ENCODE assay signal across 8 mouse cellular contexts in genomic region chr5:118343444-118344320, GRCm38 (mm10).
A peak's percentile ranks its signal among the peaks of the same experiment; 100 is the strongest.
DNase-seq lines count a peak whose midpoint lies in the region; ATAC-seq and TF ChIP-seq lines count a peak whose summit lies in the region.
"Had no signal": no experiment of that assay in that cellular context is flagged by ENCODE, and none has a peak within 500 bp of the region (broad histone marks: within the 10 kb centered on the region; RNA-seq: fewer than 3 reads in every experiment).

No protein-coding gene starts in this region.

- no peak for DNase-seq in hindbrain, embryonic 14.5 days (ENCODE audit: low spot score)
- peak; percentile 83 for DNase-seq in brain, adult 2 months (ENCODE audit: low read depth, low spot score)
- peak; percentile 43 to 53 for DNase-seq in cerebellum, postnatal 14 days
- no peak for DNase-seq in hindbrain, postnatal 0 days (ENCODE audit: low spot score)
- DNase-seq in thymus, adult 18-20 months = no peak
- DNase-seq in gastrocnemius, postnatal 10 days = no peak

- ATAC-seq in hindbrain, embryonic 12.5 days (ENCODE audit: low FRiP score) = no peak
- ATAC-seq in hindbrain, embryonic 14.5 days (ENCODE audit: low FRiP score) = no peak
- 0 out of 2 replicates have a peak, but pooled peaks have one; percentile 29 for ATAC-seq in hindbrain, postnatal 0 days

- 14% methylated on average over 19 of the region's 19 CpGs for WGBS in hindbrain, embryonic 12.5 days
- WGBS in hindbrain, embryonic 14.5 days = 15% methylated on average over 19 of the region's 19 CpGs
- 18% methylated on average over 19 of the region's 19 CpGs for WGBS in hindbrain, postnatal 0 days

- peaks cover 15% of the 10 kb centered on the region for H3K4me1 ChIP-seq in hindbrain, embryonic 12.5 days
- H3K4me1 ChIP-seq in hindbrain, embryonic 14.5 days (replicated peaks; ENCODE audit: control insufficient read depth, insufficient read depth, low read length) = peaks cover 13% of the 10 kb centered on the region
- H3K4me1 ChIP-seq in hindbrain, postnatal 0 days (ENCODE audit: insufficient read depth, low read length) = peaks cover 6% of the 10 kb centered on the region; the same call in 1 of the 2 replicates

- peak overlapping the region; percentile 22; the same call in 1 of the 2 replicates for H3K4me2 ChIP-seq in hindbrain, embryonic 12.5 days (replicated peaks)
- H3K4me2 ChIP-seq in hindbrain, embryonic 14.5 days (replicated peaks) = no peak overlapping the region
- no peak overlapping the region for H3K4me2 ChIP-seq in hindbrain, postnatal 0 days (ENCODE audit: low read depth, low read length)
- H3K4me2 ChIP-seq: stomach, embryonic 15.5 days had no signal

- H3K4me3 ChIP-seq in hindbrain, embryonic 12.5 days = no peak overlapping the region
- H3K4me3 ChIP-seq in hindbrain, embryonic 14.5 days (replicated peaks; ENCODE audit: low read length) = no peak overlapping the region
- no peak overlapping the region for H3K4me3 ChIP-seq in hindbrain, postnatal 0 days (ENCODE audit: low read length)
- H3K4me3 ChIP-seq: stomach, embryonic 15.5 days had no signal

- peak overlapping the region; percentile 29; the same call in 1 of the 2 replicates for H3K9ac ChIP-seq in hindbrain, embryonic 12.5 days
- H3K9ac ChIP-seq in hindbrain, embryonic 14.5 days = no peak overlapping the region; the same call in 1 of the 2 replicates
- H3K9ac ChIP-seq in hindbrain, postnatal 0 days (replicated peaks; ENCODE audit: low read length) = no peak overlapping the region
- H3K9ac ChIP-seq: stomach, embryonic 15.5 days had no signal

- H3K36me3 ChIP-seq in hindbrain, embryonic 12.5 days = no peaks in the 10 kb centered on the region
- H3K36me3 ChIP-seq in hindbrain, embryonic 14.5 days (replicated peaks; ENCODE audit: control insufficient read depth, insufficient read depth) = no peaks in the 10 kb centered on the region
- no peaks in the 10 kb centered on the region for H3K36me3 ChIP-seq in hindbrain, postnatal 0 days (ENCODE audit: insufficient read depth, low read length)
- H3K36me3 ChIP-seq: stomach, embryonic 15.5 days had no signal

- 0 out of 2 replicates have a peak, but pooled peaks have one; percentile 6 for TF ChIP-seq CTCF in hindbrain, postnatal 0 days (IDR thresholded peaks at IDR 0.05; ENCODE audit: low read depth)

- no peak overlapping the region; the same call in 1 of the 2 replicates for H3K27ac ChIP-seq in hindbrain, embryonic 12.5 days
- no peak overlapping the region for H3K27ac ChIP-seq in hindbrain, embryonic 14.5 days
- no peak overlapping the region for H3K27ac ChIP-seq in hindbrain, postnatal 0 days
- H3K27ac ChIP-seq: stomach, embryonic 15.5 days had no signal

- H3K9me3 ChIP-seq in hindbrain, embryonic 12.5 days (replicated peaks) = no peaks in the 10 kb centered on the region
- no peaks in the 10 kb centered on the region for H3K9me3 ChIP-seq in hindbrain, embryonic 14.5 days (ENCODE audit: control insufficient read depth, low read length)
- H3K9me3 ChIP-seq in hindbrain, postnatal 0 days (ENCODE audit: low read length) = no peaks in the 10 kb centered on the region
- H3K9me3 ChIP-seq: stomach, embryonic 15.5 days had no signal

- H3K27me3 ChIP-seq in hindbrain, embryonic 12.5 days = 0 out of 2 replicates have a peak, but pooled peaks cover 8% of the 10 kb centered on the region
- H3K27me3 ChIP-seq in hindbrain, embryonic 14.5 days (ENCODE audit: control insufficient read depth, insufficient read depth, low read length) = no peaks in the 10 kb centered on the region
- H3K27me3 ChIP-seq in hindbrain, postnatal 0 days (ENCODE audit: insufficient read depth, low read length) = no peaks in the 10 kb centered on the region
- H3K27me3 ChIP-seq: stomach, embryonic 15.5 days had no signal

Comparison
In these comparisons a context has a peak if more than half of its experiments do, and no peak if none do; other contexts are left out.
1. DNase-seq: peak in brain, adult 2 months (single experiment) and cerebellum, postnatal 14 days (2 of 2); none in hindbrain, embryonic 14.5 days (single experiment), hindbrain, postnatal 0 days (single experiment), thymus, adult 18-20 months (0 of 2) and gastrocnemius, postnatal 10 days (single experiment).